Mouse (Mus musculus): ENCODE results near the gene Mrvi1. TPM values are rescaled to one million over a fixed set of nuclear protein-coding genes. Genes with fewer than 3 reads are reported as not detected.

Mrvi1 gene
- polyA plus RNA-seq, 1 experiment from 2014 or later = 0.79 TPM

GRCm38 (mm10) chr7:110821068-110821467 is 161.2 kb downstream of the Mrvi1 start:
- H3K9me3 ChIP-seq (ENCODE audit: control insufficient read depth, low read length) = no peaks in the 10 kb centered on the region
- no peak overlapping the region for H3K4me2 ChIP-seq (ENCODE audit: low read depth, low read length)
- peak; percentile 38; the same call in 1 of the 2 replicates for ATAC-seq (ENCODE audit: low read depth)
- H3K4me1 ChIP-seq (ENCODE audit: control insufficient read depth, insufficient read depth, low read length) = no peaks in the 10 kb centered on the region
- no peaks in the 10 kb centered on the region for H3K27me3 ChIP-seq (ENCODE audit: control insufficient read depth, insufficient read depth, low read length)
- H3K36me3 ChIP-seq (ENCODE audit: control insufficient read depth, insufficient read depth, low read length) = peaks cover 8% of the 10 kb centered on the region
- H3K4me3 ChIP-seq (ENCODE audit: low read depth, low read length) = no peak overlapping the region
- WGBS = 17% methylated on average over 5 of the region's 5 CpGs
- no peak overlapping the region for H3K9ac ChIP-seq (replicated peaks; ENCODE audit: low read depth, low read length)
- H3K27ac ChIP-seq (ENCODE audit: low read depth, low read length) = no peak overlapping the region

DNA sequence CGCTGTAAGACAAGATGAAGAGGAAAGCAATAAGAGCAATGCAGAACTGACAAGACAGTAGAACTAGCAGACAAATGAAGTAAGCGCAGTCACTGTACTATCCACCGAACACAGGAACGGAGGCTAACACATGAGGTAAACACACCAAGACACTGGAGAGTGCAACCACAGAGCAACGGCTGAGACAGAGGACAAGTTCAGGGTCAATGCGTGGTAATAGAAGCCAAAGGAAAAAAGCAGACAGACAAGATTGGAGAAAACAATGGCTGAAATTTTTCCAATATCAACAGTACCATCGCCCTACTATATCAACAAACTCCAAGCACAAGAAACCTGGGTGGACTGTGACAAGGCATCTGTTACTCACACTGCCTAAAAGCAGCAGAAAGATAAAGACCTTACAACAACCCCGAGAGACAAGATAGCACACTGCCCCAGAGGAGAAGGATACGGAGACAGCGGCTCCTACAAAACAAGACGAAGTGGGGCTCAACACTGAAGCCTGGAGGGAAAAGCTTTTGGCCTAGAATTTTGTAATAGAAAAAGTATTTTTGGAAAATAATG is 163.4 kb downstream of the Mrvi1 start:
- Histone ChIP-seq H3K36me3 (ENCODE audit: control insufficient read depth, insufficient read depth, low read length) (peaks cover 3% of the 10 kb centered on the region; the same call in 1 of the 2 replicates), H3K4me3 (ENCODE audit: low read depth, low read length) (no peak overlapping the region), H3K9me3 (ENCODE audit: control insufficient read depth, low read length) (no peaks in the 10 kb centered on the region), H3K9ac (replicated peaks; ENCODE audit: low read depth, low read length) (no peak overlapping the region), H3K27ac (ENCODE audit: low read depth, low read length) (no peak overlapping the region), H3K27me3 (ENCODE audit: control insufficient read depth, insufficient read depth, low read length) (no peaks in the 10 kb centered on the region), H3K4me2 (ENCODE audit: low read depth, low read length) (no peak overlapping the region), H3K4me1 (ENCODE audit: control insufficient read depth, insufficient read depth, low read length) (no peaks in the 10 kb centered on the region)
- WGBS = 86% methylated on average over 11 of the region's 11 CpGs
- ATAC-seq (ENCODE audit: low read depth) = no peak

Other genes starting within 250 kb of the Mrvi1 start
- 9.1 and 10.9 TPM in 2 replicates for gene Ampd3, start 214.3 kb downstream of the Mrvi1 start, polyA plus RNA-seq (2014; fragmentation: Nextera tagmentation; extraction: Ambion mirVana)
- 41.2 and 43.0 TPM in 2 replicates for gene Rnf141, start 138.0 kb downstream of the Mrvi1 start, polyA plus RNA-seq (2014; fragmentation: Nextera tagmentation; extraction: Ambion mirVana)
- gene Lyve1, start 119.2 kb downstream of the Mrvi1 start, polyA plus RNA-seq (2014; fragmentation: Nextera tagmentation; extraction: Ambion mirVana) = 0.44 and 6.6 TPM in 2 replicates
- gene Ctr9, start 46.5 kb upstream of the Mrvi1 start, polyA plus RNA-seq (2014; fragmentation: Nextera tagmentation; extraction: Ambion mirVana) = 75.6 and 86.3 TPM in 2 replicates
- 1,155 and 1,522 TPM in 2 replicates for gene Eif4g2, start 100.6 kb upstream of the Mrvi1 start, polyA plus RNA-seq (2014; fragmentation: Nextera tagmentation; extraction: Ambion mirVana)